Mouse (Mus musculus) testis, postnatal 14 days (tissue): Measurements from ENCODE around the gene Chrdl2.
"Not testable (repeated sequence)": the region's sequence is repeated elsewhere in the genome, so short reads cannot be mapped to it uniquely, and the experiment has no call there.

ENCODE experiments used
- DNase-seq: peaks from one replicate; pipeline ENCODE4 v3.0.0; 2021; ENCODE audit warnings: low spot score

The Chrdl2 gene

DNA sequence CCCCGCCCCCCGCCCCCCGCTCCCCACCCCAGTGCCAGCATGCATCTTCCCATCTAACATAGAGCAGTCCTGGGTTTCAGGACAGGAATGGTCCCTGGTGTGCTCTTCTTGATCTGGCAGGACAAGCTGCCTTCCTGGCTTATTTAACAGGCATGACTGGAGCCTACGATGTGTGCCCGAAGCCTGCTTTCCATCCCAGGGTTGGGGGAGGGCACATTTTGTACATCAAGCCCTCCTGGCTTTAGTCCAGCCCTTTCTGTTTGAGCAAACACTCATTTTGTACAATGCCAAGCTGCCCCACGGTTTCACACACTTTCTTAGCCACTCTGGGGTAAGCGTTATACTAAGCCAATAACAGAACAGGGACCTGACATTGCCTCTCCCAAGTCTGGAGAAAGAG, 30.1 kb downstream of the Chrdl2 start:
- DNase-seq: no peak

DNA sequence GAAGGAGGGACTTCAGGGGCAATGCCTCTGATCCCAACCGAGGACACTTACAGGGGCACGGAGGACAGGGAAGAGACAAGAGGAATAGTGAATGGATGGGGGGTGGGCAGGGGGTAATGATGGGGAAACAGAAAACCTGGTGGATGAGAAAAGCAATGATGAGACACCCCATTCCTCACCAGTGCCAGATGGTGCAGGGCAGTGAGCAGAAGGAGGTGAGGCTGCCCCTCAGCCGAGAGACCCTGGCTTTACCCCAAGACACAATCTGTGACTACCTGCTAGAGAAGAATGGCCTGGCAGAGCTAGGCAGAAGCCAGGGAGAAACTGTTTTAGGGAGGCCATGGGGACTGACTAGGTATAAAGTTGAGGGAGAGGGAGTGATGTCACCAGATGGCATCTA, 30.5 kb downstream of the Chrdl2 start:
- no peak for DNase-seq

DNA sequence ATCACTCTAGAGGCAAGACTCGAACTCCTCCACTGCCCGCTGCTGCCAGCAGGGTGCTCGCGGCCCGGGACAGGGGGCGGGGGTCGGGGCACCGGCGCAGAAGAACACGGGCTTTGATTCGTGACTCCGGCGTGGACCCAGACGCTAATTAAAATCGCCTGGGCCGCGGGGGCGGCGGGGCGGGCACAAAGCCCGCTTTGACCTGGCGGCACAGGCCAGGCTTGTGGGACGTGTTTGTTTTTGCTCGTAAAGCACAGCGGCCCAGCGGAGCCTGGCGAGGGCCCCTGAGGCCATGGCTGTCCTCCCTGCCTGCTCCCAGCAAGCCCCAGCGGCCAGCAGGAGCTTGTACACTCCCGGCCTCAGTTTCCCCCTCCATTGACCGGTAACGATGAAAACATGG, 36.1 kb downstream of the Chrdl2 start:
- no peak for DNase-seq

DNA sequence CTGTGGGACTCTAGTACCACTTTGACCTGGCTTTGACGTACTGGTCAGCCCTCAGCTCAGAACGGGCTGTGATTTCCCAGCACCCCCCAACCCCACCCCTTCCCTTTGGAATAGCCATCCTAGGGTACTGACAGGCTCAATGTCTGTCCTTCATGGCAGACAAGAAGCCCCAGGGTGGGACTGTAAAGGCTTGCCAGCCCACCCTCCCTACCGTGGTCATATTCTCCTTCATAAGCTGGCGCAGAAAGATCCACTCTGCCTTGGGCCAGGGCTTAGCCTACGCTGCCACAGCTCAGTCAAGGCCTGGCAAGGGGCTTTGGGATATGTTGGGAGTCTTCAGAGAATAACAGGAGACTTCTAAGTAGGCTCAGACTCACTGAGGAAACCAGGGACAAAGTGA, 37.1 kb downstream of the Chrdl2 start:
- DNase-seq: no peak

DNA sequence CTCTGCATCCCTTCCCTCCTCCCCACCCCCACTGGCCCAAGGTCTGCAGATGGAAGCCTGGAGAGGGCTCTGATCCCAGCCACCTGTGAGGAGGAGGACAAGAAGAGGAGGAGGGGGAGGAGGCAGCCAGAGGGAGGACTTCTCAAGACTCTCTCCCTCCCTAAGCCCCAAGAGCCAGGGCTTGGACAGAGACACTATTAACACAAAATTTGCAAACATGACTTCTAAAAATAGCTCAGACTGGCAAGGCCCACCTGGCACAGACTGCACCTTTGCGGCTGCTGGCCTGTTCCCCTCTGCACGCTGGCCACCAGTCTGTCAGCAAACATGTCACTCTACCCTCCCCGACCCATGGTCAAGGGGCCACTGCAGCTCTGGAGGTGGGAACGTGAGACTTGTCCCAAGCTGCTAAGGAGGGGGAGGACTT, 37.6 kb downstream of the Chrdl2 start:
- no peak for DNase-seq

DNA sequence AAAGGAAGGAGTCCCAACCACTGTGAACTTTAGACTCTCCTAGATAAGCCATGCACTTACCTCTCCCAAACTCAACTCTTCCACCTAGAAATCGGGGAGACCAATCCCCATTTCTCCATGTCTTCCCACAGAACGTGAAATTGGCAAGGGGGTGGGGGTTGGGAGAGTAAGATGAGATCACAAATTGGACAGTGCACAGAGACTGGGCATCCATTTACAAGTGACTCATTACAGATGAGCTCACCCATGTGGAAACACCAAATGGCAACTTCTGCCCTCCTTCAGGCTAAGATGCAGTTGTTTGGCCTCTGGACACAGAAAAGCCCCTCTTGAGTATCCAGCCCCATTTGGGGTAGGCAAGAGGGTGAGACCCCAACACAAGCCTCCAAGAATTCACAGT, 40.5 kb downstream of the Chrdl2 start:
- no peak for DNase-seq

GRCm38 (mm10) chr7:100051904-100052303, 45.9 kb downstream of the Chrdl2 start:
- DNase-seq: no peak

DNA sequence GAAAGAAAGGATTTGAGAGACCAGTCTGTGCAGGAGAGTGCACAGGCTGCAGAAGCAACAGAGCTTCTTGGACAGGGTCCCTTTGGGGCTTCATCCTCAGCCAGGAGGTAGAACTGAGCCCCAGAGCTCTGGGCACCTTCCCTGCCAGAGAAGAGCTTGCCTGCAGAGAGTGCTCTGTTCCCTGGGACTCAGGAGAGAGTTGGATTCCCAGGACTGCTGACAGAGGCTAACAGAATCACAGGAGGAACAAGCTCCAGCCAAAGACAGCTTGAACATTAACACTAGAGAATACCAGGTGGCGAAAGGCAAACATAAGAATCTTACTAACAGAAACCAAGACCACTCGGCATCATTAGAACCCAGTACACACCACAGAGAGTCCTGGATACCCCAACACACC, 47.0 kb downstream of the Chrdl2 start:
- not testable (repeated sequence) for DNase-seq

- DNase-seq: no peak
Measured at GRCm38 (mm10) chr7:100073959-100074358, 68.0 kb downstream of the Chrdl2 start.

DNA sequence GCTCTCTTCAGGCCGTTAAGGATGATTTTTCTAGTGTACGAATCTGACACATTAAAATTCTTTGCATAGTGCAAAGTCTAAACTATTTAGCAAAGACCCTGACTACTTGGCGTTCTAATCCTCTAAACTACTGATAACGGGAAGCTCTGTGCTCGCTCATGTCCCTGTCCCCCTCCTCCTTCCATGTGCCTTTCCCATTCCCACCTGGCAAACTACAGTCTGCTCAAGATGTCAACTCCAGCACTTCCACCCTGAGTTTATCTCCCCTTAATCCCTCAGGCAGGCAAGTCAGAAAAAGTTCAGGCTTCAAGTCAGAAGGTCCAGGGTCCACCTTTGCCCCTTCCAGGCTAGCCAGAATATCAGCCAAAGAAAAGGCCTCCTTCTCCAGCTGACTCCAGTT, 70.3 kb downstream of the Chrdl2 start:
- no peak for DNase-seq

DNA sequence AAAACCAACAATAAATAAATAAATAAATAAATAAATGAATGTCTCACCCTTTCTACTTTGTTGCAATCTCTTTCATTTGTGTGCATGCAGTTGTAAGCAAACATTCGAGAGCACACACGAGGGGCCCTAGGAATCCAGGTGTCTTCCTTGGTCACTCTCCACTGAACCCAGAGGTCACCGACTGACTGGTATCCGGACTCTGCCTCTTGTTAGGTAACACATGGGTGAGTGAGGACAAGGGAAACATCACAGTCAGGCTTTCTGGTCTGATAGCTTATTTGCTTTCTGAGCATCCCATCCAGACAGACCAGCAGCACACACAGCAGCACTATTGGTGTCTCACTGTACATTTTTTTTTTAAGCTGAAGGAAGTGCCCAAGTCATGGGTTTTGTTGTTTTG, 71.1 kb downstream of the Chrdl2 start:
- DNase-seq: no peak

- no peak for DNase-seq
Measured at GRCm38 (mm10) chr7:100080087-100080781, 74.3 kb downstream of the Chrdl2 start.

- no peak for DNase-seq
Measured at GRCm38 (mm10) chr7:100082836-100083235, 76.9 kb downstream of the Chrdl2 start.

DNA sequence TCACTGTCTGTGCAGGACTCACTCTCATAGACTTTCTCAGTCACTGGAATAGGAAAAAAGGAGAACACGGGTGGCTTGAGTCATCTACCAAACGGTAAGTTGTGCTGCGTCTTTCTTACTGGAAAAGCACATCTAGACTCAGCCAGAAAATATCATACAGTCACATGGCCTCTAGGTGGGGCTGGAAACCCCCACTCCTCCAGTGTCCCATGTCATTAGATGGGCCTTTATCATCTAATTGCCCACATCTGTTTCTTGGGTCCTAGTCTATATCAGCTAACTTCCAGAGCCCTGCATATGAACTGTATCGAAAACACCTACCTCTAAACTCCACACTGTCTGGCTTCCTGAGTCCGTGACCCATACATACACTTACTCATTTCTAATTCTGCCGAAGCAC, 77.8 kb downstream of the Chrdl2 start:
- no peak for DNase-seq
